Comparison of ENCODE assay signal across 15 mouse cellular contexts in the genomic region with DNA sequence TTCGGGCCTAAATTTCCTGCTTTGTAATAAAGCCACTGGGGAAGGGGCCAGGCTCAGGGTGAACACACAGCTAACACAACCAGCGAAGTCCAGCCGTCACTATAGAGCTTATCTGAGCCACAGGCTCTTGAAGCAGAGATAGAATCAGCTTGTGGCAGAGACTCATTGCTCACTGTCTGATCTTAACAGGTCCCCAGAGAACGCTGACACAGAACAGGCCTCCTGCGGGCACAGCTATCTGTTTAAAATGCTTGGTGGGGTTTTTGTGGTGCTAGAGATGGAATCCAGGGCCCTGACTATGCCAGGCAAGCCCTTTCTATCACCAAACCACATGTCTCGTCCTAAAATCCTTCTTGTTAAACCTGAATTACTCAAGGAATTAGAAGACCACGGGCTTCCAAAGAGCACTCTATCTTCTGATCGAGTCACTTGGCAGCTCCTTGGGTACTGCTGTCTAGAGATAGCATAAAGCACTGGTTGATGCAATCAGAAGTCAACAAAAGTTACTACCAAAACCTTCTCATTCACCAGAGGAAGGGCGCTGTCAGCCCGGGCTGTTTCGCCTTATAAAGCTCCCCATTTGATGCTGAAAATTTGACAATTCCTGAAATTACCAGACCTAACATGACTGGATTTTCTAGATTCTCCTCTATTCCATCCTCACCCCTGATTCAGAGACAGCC.
DNase-seq lines count a peak whose midpoint lies in the region; ATAC-seq and TF ChIP-seq lines count a peak whose summit lies in the region.
"Had no signal": no experiment of that assay in that cellular context is flagged by ENCODE, and none has a peak within 500 bp of the region (broad histone marks: within the 10 kb centered on the region; RNA-seq: fewer than 3 reads in every experiment).

No protein-coding gene starts in this region.

- H3K4me1 ChIP-seq in heart, postnatal 0 days (ENCODE audit: control insufficient read depth, insufficient read depth), result peaks cover 15% of the 10 kb centered on the region; the same call in 1 of the 2 replicates
- H3K4me1 ChIP-seq in embryonic facial prominence, embryonic 14.5 days (ENCODE audit: control insufficient read depth, insufficient read depth, low read length), result peaks cover 15% of the 10 kb centered on the region
- H3K4me1 ChIP-seq: lung, embryonic 15.5 days had no signal

- no peaks in the 10 kb centered on the region for H3K9me3 ChIP-seq in heart, postnatal 0 days (replicated peaks; ENCODE audit: control insufficient read depth, low read length)
- H3K9me3 ChIP-seq in embryonic facial prominence, embryonic 14.5 days (ENCODE audit: control insufficient read depth, low read length), result no peaks in the 10 kb centered on the region
- H3K9me3 ChIP-seq: lung, embryonic 15.5 days had no signal

- no peak overlapping the region for H3K4me2 ChIP-seq in heart, postnatal 0 days (ENCODE audit: low read depth, low read length)
- no peak overlapping the region for H3K4me2 ChIP-seq in embryonic facial prominence, embryonic 14.5 days (ENCODE audit: low read depth, low read length)
- H3K4me2 ChIP-seq: hindbrain, embryonic 14.5 days; lung, embryonic 15.5 days had no signal

- H3K9ac ChIP-seq in heart, postnatal 0 days (replicated peaks; ENCODE audit: low read depth, low read length), result no peak overlapping the region
- H3K9ac ChIP-seq in embryonic facial prominence, embryonic 14.5 days (ENCODE audit: low read depth, low read length), result no peak overlapping the region
- H3K9ac ChIP-seq: hindbrain, embryonic 14.5 days; lung, embryonic 15.5 days had no signal

- no peak overlapping the region for H3K27ac ChIP-seq in heart, postnatal 0 days (ENCODE audit: low read depth)
- no peak overlapping the region for H3K27ac ChIP-seq in embryonic facial prominence, embryonic 14.5 days (replicated peaks; ENCODE audit: low read depth, low read length)
- H3K27ac ChIP-seq in left cerebral cortex, adult 2 months, result no peak overlapping the region
- H3K27ac ChIP-seq: hindbrain, embryonic 14.5 days; lung, embryonic 15.5 days had no signal

- H3K4me3 ChIP-seq in heart, postnatal 0 days (ENCODE audit: low read depth, low read length), result no peak overlapping the region
- no peak overlapping the region for H3K4me3 ChIP-seq in embryonic facial prominence, embryonic 14.5 days (ENCODE audit: low read depth, low read length)
- H3K4me3 ChIP-seq in left cerebral cortex, adult 2 months, result no peak overlapping the region
- H3K4me3 ChIP-seq: erythroblast, embryonic 14.5 days; lung, embryonic 15.5 days had no signal

- WGBS in heart, postnatal 0 days, result 33% methylated on average over 11 of the region's 11 CpGs
- 56% methylated on average over 11 of the region's 11 CpGs for WGBS in embryonic facial prominence, embryonic 14.5 days

- no peaks in the 10 kb centered on the region for H3K36me3 ChIP-seq in heart, postnatal 0 days (replicated peaks; ENCODE audit: control insufficient read depth, insufficient read depth, low read length)
- H3K36me3 ChIP-seq in embryonic facial prominence, embryonic 14.5 days (ENCODE audit: control insufficient read depth, insufficient read depth, low read length), result no peaks in the 10 kb centered on the region
- H3K36me3 ChIP-seq: lung, embryonic 15.5 days had no signal

- H3K27me3 ChIP-seq in heart, postnatal 0 days (ENCODE audit: control insufficient read depth, insufficient read depth, low read length), result no peaks in the 10 kb centered on the region
- H3K27me3 ChIP-seq in embryonic facial prominence, embryonic 14.5 days (replicated peaks; ENCODE audit: control insufficient read depth, insufficient read depth, low read length), result no peaks in the 10 kb centered on the region
- H3K27me3 ChIP-seq: lung, embryonic 15.5 days had no signal

- no peak for ATAC-seq in heart, postnatal 0 days (ENCODE audit: insufficient read depth, low read depth)
- 0 out of 2 replicates have a peak, but pooled peaks have one; percentile 26 for ATAC-seq in embryonic facial prominence, embryonic 14.5 days (ENCODE audit: low read depth)
- ATAC-seq: forebrain, embryonic 16.5 days had no signal

- no peak for TF ChIP-seq CTCF in heart, postnatal 0 days (IDR thresholded peaks at IDR 0.05; ENCODE audit: low read depth)
- TF ChIP-seq CTCF in left cerebral cortex, adult 2 months (IDR thresholded peaks at IDR 0.05), result no peak

- intact Hi-C loops in left cerebral cortex, adult 2 months (cut with DNase I), result no loop called here

- TF ChIP-seq EP300 in heart, postnatal 0 days (IDR thresholded peaks at IDR 0.05; ENCODE audit: low read depth), result no peak

- DNase-seq in heart, postnatal 0 days (ENCODE audit: low spot score), result peak; percentile 18
- DNase-seq in heart, postnatal 4 days, result no peak
- peak; percentile 27 for DNase-seq in 416B (ENCODE audit: low read depth)
- peak; percentile 96 for DNase-seq in MN1 (ENCODE audit: low spot score)
- DNase-seq in embryonic facial prominence, embryonic 14.5 days (ENCODE audit: low spot score), result peak; percentile 33
- DNase-seq in spleen, postnatal 14 days (ENCODE audit: low spot score in 2 of 2), result no peak
- no peak for DNase-seq in left cerebral cortex, adult 2 months (ENCODE audit: extremely low spot score in 1 of 2, low spot score in 2 of 2)
- DNase-seq: cerebellum, postnatal 36 days; gastrocnemius, postnatal 10 days; kidney, adult 18-20 months; thymus, adult 18-20 months had no signal

Comparison
In these comparisons a context has a peak if more than half of its experiments do, and no peak if none do; other contexts are left out.
1. DNase-seq: peak in heart, postnatal 0 days (single experiment), 416B (single experiment), MN1 (single experiment) and embryonic facial prominence, embryonic 14.5 days (single experiment); none in heart, postnatal 4 days (single experiment), spleen, postnatal 14 days (0 of 2) and left cerebral cortex, adult 2 months (0 of 2).